Mouse (Mus musculus) intestine, postnatal 0 days (tissue): ENCODE measurements at regions not wholly inside any gene's neighbourhood (a gene's known extent, or its start where the extent isn't known, plus 50 kb on each side); places are given as distances from the start of the nearest gene placed in this dataset.
"Not testable (repeated sequence)": the region's sequence is repeated elsewhere in the genome, so short reads cannot be mapped to it uniquely, and the experiment has no call there.

Experiments
- ATAC-seq: fragments of 200-750 bp; cut with Nextera tagmentation; 2 replicates; pipeline ENCODE4 v1.8.0; 2017; ENCODE audit warnings: mild to moderate bottlenecking, moderate TSS enrichment, moderate library complexity
- H3K27ac ChIP-seq: fragments of 300-500 bp; sonication (generic); 2 replicates; pipeline ENCODE4 v1.5.1; 2014; ENCODE audit warnings: mild to moderate bottlenecking, low read depth, low read length, moderate library complexity
- H3K27me3 ChIP-seq: fragments of 300-500 bp; sonication (generic); replicated peaks from 2 replicates; pipeline ENCODE4 v1.6.1; 2014; ENCODE audit warnings: low read length, mixed read lengths; ENCODE audit not compliant: control insufficient read depth, insufficient read depth
- H3K36me3 ChIP-seq: fragments of 300-500 bp; sonication (generic); 2 replicates; pipeline ENCODE4 v1.6.1; 2014; ENCODE audit warnings: mild to moderate bottlenecking, moderate library complexity; ENCODE audit not compliant: control insufficient read depth, insufficient read depth
- H3K4me1 ChIP-seq: fragments of 300-500 bp; sonication (generic); replicated peaks from 2 replicates; pipeline ENCODE4 v1.6.1; 2014; ENCODE audit warnings: antibody characterized with exemption, low read length, mixed read lengths; ENCODE audit not compliant: control insufficient read depth, insufficient read depth
- H3K4me2 ChIP-seq: fragments of 300-500 bp; sonication (generic); replicated peaks from 2 replicates; pipeline ENCODE4 v1.6.1; 2014; ENCODE audit warnings: low read depth, mild to moderate bottlenecking, moderate library complexity
- H3K4me3 ChIP-seq: fragments of 300-500 bp; sonication (generic); 2 replicates; pipeline ENCODE4 v1.5.1; 2014; ENCODE audit warnings: low read depth, low read length
- H3K9ac ChIP-seq: fragments of 300-500 bp; sonication (generic); 2 replicates; pipeline ENCODE4 v1.6.1; 2014; ENCODE audit warnings: mild to moderate bottlenecking, low read depth, low read length
- H3K9me3 ChIP-seq: fragments of 300-500 bp; sonication (generic); 2 replicates; pipeline ENCODE4 v1.6.1; 2016; ENCODE audit warnings: mixed run types; ENCODE audit not compliant: control insufficient read depth
- CTCF ChIP-seq: sonication (generic); IDR thresholded peaks from 2 replicates; pipeline ENCODE4 v1.5.1; 2016; ENCODE audit warnings: low read depth, mild to moderate bottlenecking, control low read depth, antibody characterized with exemption, moderate library complexity
- WGBS: fragments of 180-500 bp; shearing (Covaris S2); extraction: QIAGEN DNeasy Blood & Tissue Kit; methylation state at CpG from one replicate; pipeline ENCODE4 v1.1.7; 2014; 5-methylcytosine and 5-hydroxymethylcytosine counted together

DNA sequence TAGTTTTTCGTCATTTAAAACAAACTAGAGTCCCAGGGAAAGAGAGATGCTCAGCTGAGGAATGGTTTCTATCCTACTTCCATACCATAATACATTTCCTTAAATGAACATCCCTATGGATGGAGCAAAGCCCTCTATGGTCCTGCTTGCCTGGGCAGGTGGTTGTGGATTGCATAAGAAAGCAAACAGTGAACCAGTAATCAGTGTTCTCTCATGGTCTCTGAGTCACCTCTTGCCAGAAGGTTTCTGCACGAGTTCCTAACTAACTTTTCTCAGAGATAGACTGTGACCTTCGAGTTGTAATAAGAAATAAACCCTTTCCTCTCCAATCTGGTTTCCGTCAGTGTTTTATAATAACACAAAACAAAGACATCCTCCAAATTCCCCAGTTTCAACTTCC is 62.9 kb upstream of the Bet1 start:
- TF ChIP-seq CTCF: no peak
- Histone ChIP-seq H3K27ac (no peak overlapping the region), H3K4me3 (no peak overlapping the region), H3K4me1 (no peaks in the 10 kb centered on the region), H3K4me2 (no peak overlapping the region), H3K36me3 (no peaks in the 10 kb centered on the region), H3K9me3 (no peaks in the 10 kb centered on the region), H3K9ac (no peak overlapping the region), H3K27me3 (no peaks in the 10 kb centered on the region)
- WGBS: 46% methylated on average over 4 of the region's 4 CpGs
- peak; percentile 74 for ATAC-seq

DNA sequence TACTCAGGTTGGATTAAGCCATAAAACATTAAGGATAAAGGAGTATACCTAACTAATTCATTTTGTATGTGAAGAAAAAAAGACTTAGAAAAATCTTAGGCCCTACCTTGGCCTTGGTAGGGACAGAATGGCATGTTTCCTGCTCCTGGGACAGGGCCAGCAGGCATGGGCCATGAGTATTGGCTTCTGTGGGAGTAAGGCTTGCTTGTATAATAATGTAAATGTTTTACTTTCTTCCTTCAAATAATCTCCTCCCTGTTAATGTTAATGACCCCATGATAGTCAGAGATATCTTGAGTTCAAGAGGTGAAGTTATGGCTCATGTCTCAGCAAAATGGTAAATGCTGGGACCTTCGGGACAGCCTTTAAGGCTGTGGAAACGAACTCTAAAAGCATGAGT is 71.5 kb upstream of the Bet1 start:
- no peak overlapping the region for H3K4me3 ChIP-seq
- H3K27me3 ChIP-seq: no peaks in the 10 kb centered on the region
- WGBS: 43% methylated on average over 2 of the region's 2 CpGs
- no peaks in the 10 kb centered on the region for H3K36me3 ChIP-seq
- no peaks in the 10 kb centered on the region for H3K4me1 ChIP-seq
- H3K9me3 ChIP-seq: no peaks in the 10 kb centered on the region
- no peak overlapping the region for H3K9ac ChIP-seq
- H3K27ac ChIP-seq: no peak overlapping the region
- ATAC-seq: no peak; the same call in 1 of the 2 replicates
- no peak for TF ChIP-seq CTCF
- H3K4me2 ChIP-seq: no peak overlapping the region

DNA sequence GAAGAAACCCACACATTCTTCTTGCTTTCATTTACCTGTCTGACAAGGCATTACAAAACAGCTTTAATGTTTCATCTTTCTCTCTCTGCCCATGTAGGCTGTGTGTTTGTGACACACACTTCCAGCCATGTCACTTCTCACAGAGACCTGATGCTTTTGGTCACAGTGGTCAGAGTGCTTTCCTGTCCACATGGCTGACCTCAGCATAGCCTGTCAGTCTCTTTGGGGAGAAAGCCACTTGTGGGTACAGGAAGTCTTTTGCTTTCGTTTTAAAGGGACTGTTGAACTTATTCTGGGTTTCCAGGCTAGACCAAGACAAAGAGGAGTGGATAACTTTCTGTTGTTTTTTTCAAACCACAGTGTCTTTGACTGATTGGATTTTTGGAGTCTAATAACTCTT is 77.0 kb upstream of the Bet1 start:
- H3K9me3 ChIP-seq: no peaks in the 10 kb centered on the region
- no peak overlapping the region for H3K27ac ChIP-seq
- 71% methylated on average over 1 of the region's 1 CpGs for WGBS
- no peak for ATAC-seq
- H3K27me3 ChIP-seq: no peaks in the 10 kb centered on the region
- TF ChIP-seq CTCF: no peak
- H3K4me1 ChIP-seq: no peaks in the 10 kb centered on the region
- no peaks in the 10 kb centered on the region for H3K36me3 ChIP-seq
- H3K4me3 ChIP-seq: no peak overlapping the region
- no peak overlapping the region for H3K4me2 ChIP-seq
- H3K9ac ChIP-seq: no peak overlapping the region

DNA sequence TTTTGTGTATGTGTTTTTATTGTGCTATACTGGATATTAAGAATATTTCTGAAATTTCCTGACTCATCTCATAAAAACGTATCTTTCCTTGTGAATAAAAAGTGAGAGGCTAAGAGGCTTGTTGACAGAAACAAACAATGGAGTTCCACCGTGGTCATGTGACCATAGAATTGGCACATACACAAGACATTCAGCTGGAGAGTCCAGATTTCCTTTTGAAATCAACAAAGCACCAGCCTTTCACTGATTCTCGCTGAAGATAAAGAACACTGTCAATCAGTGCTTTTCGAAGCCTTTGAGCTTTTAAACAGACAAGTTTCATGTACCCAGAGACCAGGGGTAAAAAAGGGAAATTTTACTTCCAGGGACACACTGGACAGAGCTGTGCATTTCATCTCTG is 80.3 kb upstream of the Bet1 start:
- 55% methylated on average over 4 of the region's 4 CpGs for WGBS
- Histone ChIP-seq H3K36me3 (no peaks in the 10 kb centered on the region), H3K4me1 (no peaks in the 10 kb centered on the region), H3K4me2 (no peak overlapping the region), H3K27ac (no peak overlapping the region), H3K9ac (no peak overlapping the region), H3K27me3 (no peaks in the 10 kb centered on the region), H3K4me3 (no peak overlapping the region), H3K9me3 (no peaks in the 10 kb centered on the region)
- no peak for ATAC-seq
- no peak for TF ChIP-seq CTCF

DNA sequence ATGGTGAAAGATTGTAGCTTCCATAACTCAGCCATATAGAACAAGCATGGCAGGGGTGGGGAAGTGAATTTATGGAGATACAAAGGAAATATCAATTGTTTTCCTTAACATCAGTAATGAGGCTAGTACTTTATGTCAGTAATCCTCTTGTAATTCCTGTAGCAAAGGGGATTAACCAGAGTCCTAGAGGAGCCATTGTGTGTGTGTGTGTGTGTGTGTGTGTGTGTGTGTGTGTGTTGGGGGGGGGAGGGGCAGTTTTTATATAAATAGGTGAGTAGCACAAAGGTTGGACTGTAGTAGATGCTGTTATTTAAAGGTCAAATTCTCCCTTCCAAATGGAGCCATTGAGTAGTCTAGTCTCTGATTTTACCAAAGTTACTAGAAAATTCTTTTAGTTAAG is 81.0 kb upstream of the Bet1 start:
- H3K4me2 ChIP-seq: no peak overlapping the region
- H3K27me3 ChIP-seq: no peaks in the 10 kb centered on the region
- H3K36me3 ChIP-seq: no peaks in the 10 kb centered on the region
- no peak for ATAC-seq
- TF ChIP-seq CTCF: no peak
- no peak overlapping the region for H3K9ac ChIP-seq
- H3K4me1 ChIP-seq: no peaks in the 10 kb centered on the region
- no peak overlapping the region for H3K27ac ChIP-seq
- no peaks in the 10 kb centered on the region for H3K9me3 ChIP-seq
- H3K4me3 ChIP-seq: no peak overlapping the region

DNA sequence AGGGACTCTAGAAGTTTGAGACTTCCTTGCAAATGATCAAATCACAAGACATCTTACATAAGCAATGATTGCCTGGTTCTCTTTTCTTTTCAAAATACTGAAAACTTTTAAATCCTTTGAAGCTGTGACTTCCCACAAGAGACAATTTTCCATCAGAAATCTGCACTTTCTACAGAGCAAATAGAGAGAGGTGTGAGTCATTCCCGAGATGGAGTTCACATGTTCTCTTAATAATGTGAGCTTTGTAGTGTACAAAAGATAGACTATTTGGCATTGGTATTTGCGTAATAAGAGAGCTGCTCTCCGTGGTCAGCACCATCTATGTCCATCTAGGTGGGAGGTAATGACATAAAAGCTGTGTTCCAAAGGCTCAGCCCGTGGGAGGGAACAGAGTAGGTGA is 84.8 kb upstream of the Bet1 start:
- Histone ChIP-seq H3K4me1 (no peaks in the 10 kb centered on the region), H3K27ac (no peak overlapping the region), H3K9ac (no peak overlapping the region), H3K4me3 (no peak overlapping the region), H3K27me3 (no peaks in the 10 kb centered on the region), H3K9me3 (no peaks in the 10 kb centered on the region), H3K4me2 (no peak overlapping the region), H3K36me3 (no peaks in the 10 kb centered on the region)
- 63% methylated on average over 4 of the region's 4 CpGs for WGBS
- ATAC-seq: no peak
- TF ChIP-seq CTCF: no peak

DNA sequence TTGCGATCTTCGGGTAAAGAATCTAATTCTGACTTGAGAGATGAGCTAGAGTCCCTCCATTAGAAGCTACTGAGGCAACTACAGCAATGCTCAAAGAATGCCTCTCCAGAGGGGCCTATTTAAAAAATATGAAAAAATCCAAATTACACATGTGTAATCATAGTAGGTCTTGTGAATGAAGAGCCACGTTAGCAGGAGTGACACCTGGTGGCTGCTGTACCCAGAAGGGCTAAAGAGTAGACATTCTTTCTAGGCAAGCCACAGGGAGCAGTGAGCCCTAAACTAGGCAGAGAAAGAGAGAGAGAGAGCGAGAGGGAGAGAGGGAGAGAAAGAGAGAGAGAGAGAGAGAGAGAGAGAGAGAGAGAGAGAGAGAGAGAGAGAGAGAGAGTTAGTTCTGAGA is 100.9 kb upstream of the Bet1 start:
- Histone ChIP-seq H3K27me3 (no peaks in the 10 kb centered on the region), H3K4me1 (no peaks in the 10 kb centered on the region), H3K27ac (no peak overlapping the region), H3K9me3 (no peaks in the 10 kb centered on the region), H3K4me2 (no peak overlapping the region), H3K9ac (no peak overlapping the region), H3K36me3 (no peaks in the 10 kb centered on the region), H3K4me3 (no peak overlapping the region)
- WGBS: 76% methylated on average over 4 of the region's 4 CpGs
- no peak for ATAC-seq
- TF ChIP-seq CTCF: peak; percentile 56

DNA sequence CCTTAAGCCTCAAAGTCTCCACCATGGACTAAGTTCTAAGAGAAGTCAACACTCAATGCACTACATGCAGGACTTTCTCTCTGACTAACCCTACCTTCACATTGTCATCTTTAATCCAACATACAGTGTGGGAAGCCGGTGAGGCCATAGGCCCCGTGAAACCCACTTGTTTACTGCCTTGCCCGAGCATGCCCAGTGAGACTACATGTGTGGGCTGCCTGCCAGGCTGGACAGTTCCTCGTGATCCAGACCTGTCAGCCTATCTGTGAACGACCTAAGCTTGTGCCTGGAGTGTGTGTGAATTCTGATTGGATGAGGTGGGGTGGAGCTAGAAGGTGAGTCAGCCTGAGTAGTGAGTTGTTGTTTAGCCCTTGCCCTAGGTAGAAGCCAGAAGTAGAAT is 104.2 kb upstream of the Bet1 start:
- not testable (repeated sequence) for ATAC-seq, H3K4me2 ChIP-seq, H3K27ac ChIP-seq, H3K36me3 ChIP-seq, H3K27me3 ChIP-seq, H3K4me3 ChIP-seq, H3K9me3 ChIP-seq, H3K4me1 ChIP-seq, H3K9ac ChIP-seq
- 54% methylated on average over 5 of the region's 5 CpGs for WGBS
